Mouse (Mus musculus) liver, embryonic 11.5 days (tissue): ENCODE results near the gene Gm27021. TPM values are rescaled to one million over a fixed set of nuclear protein-coding genes. Genes with fewer than 3 reads are reported as not detected.
"Not testable (repeated sequence)": the region's sequence is repeated elsewhere in the genome, so short reads cannot be mapped to it uniquely, and the experiment has no call there.

Experiments used
- ATAC-seq: fragments of 200-750 bp; cut with Nextera tagmentation; replicated peaks from 2 replicates; pipeline ENCODE4 v1.8.0; 2017; ENCODE audit warnings: moderate number of reproducible peaks, mild to moderate bottlenecking, moderate TSS enrichment, moderate library complexity; ENCODE audit not compliant: low FRiP score
- DNase-seq: peaks from one replicate; pipeline ENCODE4 v3.0.0-alpha.2; 2017; ENCODE audit warnings: low spot score
- H3K27ac ChIP-seq: fragments of 300-500 bp; sonication (generic); 2 replicates; pipeline ENCODE4 v1.5.1; 2014; ENCODE audit warnings: mild to moderate bottlenecking, low read depth, low read length, control low read depth
- H3K27me3 ChIP-seq: fragments of 300-500 bp; sonication (generic); replicated peaks from 2 replicates; pipeline ENCODE4 v1.6.1; 2014; ENCODE audit warnings: low read length, mixed read lengths; ENCODE audit not compliant: control insufficient read depth, insufficient read depth
- H3K36me3 ChIP-seq: fragments of 300-500 bp; sonication (generic); 2 replicates; pipeline ENCODE4 v1.6.1; 2014; ENCODE audit warnings: mild to moderate bottlenecking, low read length, moderate library complexity, mixed read lengths; ENCODE audit not compliant: control insufficient read depth, insufficient read depth
- H3K4me1 ChIP-seq: fragments of 300-500 bp; sonication (generic); replicated peaks from 2 replicates; pipeline ENCODE4 v1.6.1; 2014; ENCODE audit warnings: low read length, mixed read lengths; ENCODE audit not compliant: control insufficient read depth, insufficient read depth
- H3K4me2 ChIP-seq: fragments of 300-500 bp; sonication (generic); 2 replicates; pipeline ENCODE4 v1.6.1; 2014; ENCODE audit warnings: mild to moderate bottlenecking, control low read depth, moderate library complexity
- H3K4me3 ChIP-seq: fragments of 300-500 bp; sonication (generic); 2 replicates; pipeline ENCODE4 v1.5.1; 2014; ENCODE audit warnings: low read depth, low read length, control low read depth
- H3K9ac ChIP-seq: fragments of 300-500 bp; sonication (generic); 2 replicates; pipeline ENCODE4 v1.6.1; 2014; ENCODE audit warnings: low read depth, low read length, control low read depth
- H3K9me3 ChIP-seq: fragments of 300-500 bp; sonication (generic); 2 replicates; pipeline ENCODE4 v1.6.1; 2016; ENCODE audit warnings: low read length, inconsistent platforms, mixed read lengths; ENCODE audit not compliant: control insufficient read depth
- WGBS: fragments of 180-500 bp; shearing (Covaris S2); extraction: QIAGEN DNeasy Blood & Tissue Kit; methylation state at CpG from one replicate; pipeline ENCODE4 v1.1.7; 2014; 5-methylcytosine and 5-hydroxymethylcytosine counted together
- polyA plus RNA-seq: library from polyadenylated mRNA; unstranded; fragments of >200 nt; fragmentation: Nextera tagmentation; extraction: Ambion mirVana; gene quantifications from 2 replicates; pipeline ENCODE4 v1.2.1, GENCODE M21; 2014

The Gm27021 gene
- polyA plus RNA-seq, 1 experiment from 2014 or later, result 0.69 TPM

DNA sequence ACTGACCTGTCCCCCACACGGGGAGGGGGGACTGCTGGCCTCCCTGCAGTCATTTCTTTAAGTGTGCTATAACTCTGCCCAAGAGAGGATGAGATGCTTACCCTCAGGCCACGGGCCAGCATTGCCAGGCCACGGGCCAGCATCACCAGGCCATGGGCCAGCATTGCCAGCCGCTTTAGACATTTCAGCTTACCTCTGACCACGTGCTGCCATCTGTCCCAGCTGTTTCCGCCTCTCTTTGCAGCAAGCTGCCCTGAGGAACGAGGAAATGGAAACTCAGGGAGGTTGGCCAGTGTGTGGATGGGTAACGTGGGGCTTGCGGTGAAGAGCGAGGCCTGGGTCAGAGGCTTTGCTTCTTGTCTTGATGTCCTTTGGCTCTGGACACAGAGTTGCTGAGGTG, 13.2 kb upstream of the Gm27021 start:
- DNase-seq (no peak), ATAC-seq (no peak)
- no peak overlapping the region for H3K4me2 ChIP-seq
- H3K4me3 ChIP-seq, result no peak overlapping the region
- 76% methylated on average over 10 of the region's 10 CpGs for WGBS
- H3K36me3 ChIP-seq, result no peaks in the 10 kb centered on the region
- H3K4me1 ChIP-seq, result peaks cover 14% of the 10 kb centered on the region
- H3K9ac ChIP-seq, result no peak overlapping the region
- no peaks in the 10 kb centered on the region for H3K27me3 ChIP-seq
- H3K27ac ChIP-seq, result no peak overlapping the region
- H3K9me3 ChIP-seq, result no peaks in the 10 kb centered on the region

DNA sequence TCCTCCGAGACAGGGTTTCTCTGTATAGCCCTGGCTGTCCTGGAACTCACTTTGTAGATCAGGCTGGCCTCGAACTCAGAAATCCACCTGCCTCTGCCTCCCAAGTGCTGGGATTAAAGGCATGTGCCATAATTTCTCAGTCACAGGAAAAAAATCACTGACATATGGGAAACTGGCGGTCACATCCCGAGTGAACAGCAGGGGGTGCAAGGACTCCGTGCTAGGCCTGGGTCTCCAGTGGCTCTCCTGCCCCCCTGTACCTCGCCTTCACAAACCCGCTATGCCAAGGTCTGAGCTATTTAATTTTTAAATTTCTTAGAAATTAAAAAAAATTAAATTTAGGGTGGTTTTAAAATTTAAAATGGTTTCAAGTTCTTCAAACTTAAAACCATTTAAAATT, 12.5 kb upstream of the Gm27021 start:
- not testable (repeated sequence) for ATAC-seq, H3K9ac ChIP-seq, H3K27me3 ChIP-seq, DNase-seq, H3K27ac ChIP-seq, H3K4me3 ChIP-seq, H3K36me3 ChIP-seq, H3K4me2 ChIP-seq, H3K9me3 ChIP-seq
- H3K4me1 ChIP-seq, result peaks cover 14% of the 10 kb centered on the region
- WGBS, result 51% methylated on average over 7 of the region's 7 CpGs

DNA sequence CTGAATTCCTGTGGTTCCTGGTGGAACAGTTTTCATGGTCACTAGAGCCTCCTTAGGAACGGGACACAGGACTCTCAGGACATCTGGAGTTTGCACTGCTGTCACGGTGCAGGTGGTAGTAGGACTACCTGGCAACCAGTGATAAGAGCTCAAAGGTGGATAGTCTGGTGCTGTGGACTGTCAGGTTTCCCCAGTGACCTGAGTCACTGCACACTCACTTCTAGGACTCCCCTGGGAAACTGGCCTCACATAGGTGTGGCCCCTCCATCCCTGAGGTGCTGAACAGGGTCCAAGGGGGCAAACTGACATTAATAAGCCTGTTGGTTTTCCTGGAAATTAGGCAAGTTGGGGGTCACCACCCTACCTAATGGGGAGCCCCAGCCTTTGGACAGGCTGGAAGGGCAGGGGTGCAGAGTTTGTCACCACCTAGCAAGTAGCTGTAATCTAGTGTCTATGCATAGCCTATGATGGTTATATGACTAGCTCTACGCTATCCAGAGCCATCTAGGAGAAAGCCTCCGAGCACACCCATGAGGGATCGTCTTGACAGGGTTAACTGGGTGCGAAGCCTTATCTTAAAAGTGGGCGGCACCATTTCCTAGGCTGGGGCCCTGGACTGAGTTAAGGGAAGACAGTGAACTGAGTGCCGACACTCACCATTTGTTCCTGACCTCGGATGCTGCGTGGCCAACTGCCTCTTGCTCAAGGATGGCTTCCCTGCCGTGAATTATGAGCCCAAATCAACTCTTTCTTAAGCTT, 11.9 kb upstream of the Gm27021 start:
- Histone ChIP-seq H3K36me3 (no peaks in the 10 kb centered on the region), H3K4me1 (peaks cover 14% of the 10 kb centered on the region), H3K4me3 (no peak overlapping the region), H3K9me3 (no peaks in the 10 kb centered on the region), H3K27me3 (no peaks in the 10 kb centered on the region), H3K4me2 (no peak overlapping the region), H3K9ac (no peak overlapping the region), H3K27ac (no peak overlapping the region)
- DNase-seq (no peak), ATAC-seq (peak; percentile 69)
- WGBS, result 23% methylated on average over 11 of the region's 11 CpGs

DNA sequence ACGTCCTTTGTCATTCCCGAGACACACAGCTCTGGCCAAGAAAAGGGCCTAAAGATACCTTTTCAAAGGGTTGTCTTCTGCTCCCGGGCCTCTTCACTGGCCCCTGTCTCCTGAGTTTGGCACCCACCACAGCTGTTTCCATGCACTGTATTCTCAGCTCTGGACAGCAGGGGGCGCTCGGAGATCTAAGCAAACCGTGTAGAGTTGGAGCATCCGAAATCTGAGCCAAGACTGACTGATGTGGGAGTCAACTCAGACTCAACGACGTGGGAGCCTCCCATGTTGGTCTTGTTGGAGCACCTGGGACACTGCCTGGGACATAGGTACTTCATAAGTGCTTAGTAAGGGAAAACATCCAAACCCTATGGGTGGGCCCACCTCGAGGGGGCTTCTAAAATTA, 10.6 kb upstream of the Gm27021 start:
- no peak overlapping the region for H3K27ac ChIP-seq
- H3K9ac ChIP-seq, result no peak overlapping the region
- no peaks in the 10 kb centered on the region for H3K9me3 ChIP-seq
- H3K4me1 ChIP-seq, result peaks cover 8% of the 10 kb centered on the region
- H3K27me3 ChIP-seq, result no peaks in the 10 kb centered on the region
- peaks cover 4% of the 10 kb centered on the region for H3K36me3 ChIP-seq
- ATAC-seq (0 out of 2 replicates have a peak, but pooled peaks have one; percentile 13), DNase-seq (peak; percentile 79)
- 14% methylated on average over 10 of the region's 10 CpGs for WGBS
- no peak overlapping the region for H3K4me2 ChIP-seq
- H3K4me3 ChIP-seq, result no peak overlapping the region

DNA sequence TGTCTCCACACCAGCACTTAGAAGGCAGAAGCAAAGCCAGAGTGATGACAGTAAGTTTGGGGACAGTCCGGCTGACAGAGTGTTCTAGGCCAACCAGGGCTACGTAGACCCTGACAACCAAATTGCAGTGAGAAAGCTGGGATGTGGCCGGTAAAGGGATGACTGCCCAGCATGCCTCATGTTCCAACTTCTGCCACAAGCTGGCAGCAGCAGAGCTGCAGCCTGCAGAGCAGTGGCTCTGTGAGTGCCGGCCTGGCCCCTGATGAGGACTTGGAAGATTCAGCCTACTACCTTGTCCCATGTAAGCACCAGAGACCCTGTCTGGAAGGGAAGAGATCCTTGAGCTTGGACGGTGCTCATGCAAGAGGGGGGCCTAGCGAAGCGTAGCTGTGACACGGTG, 7.8 kb upstream of the Gm27021 start:
- Histone ChIP-seq H3K9me3 (no peaks in the 10 kb centered on the region), H3K4me1 (peaks cover 11% of the 10 kb centered on the region), H3K9ac (no peak overlapping the region), H3K4me2 (no peak overlapping the region), H3K27ac (no peak overlapping the region), H3K27me3 (no peaks in the 10 kb centered on the region), H3K36me3 (peaks cover 26% of the 10 kb centered on the region), H3K4me3 (no peak overlapping the region)
- 78% methylated on average over 8 of the region's 8 CpGs for WGBS
- ATAC-seq (no peak), DNase-seq (no peak)

DNA sequence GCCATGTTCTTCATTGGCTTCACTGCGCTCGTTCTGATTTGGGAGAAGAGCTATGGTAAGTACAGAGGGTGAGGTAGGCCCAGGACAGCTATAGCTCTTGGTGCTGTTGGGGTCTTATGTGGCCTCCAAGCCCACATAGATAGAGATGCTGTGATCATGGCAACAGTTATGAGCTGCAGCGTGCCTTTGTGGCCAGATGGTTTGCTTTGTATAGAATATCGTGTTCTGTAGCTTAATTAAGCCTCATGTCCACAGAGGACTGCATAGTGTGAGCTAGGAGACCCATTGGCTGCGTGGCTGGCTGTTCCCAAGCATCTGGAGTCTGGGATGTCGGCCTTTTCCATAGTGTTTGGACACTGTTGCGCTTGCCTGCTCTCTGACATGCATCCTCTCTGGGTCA, 5.4 kb upstream of the Gm27021 start:
- peaks cover 10% of the 10 kb centered on the region for H3K4me1 ChIP-seq
- no peaks in the 10 kb centered on the region for H3K9me3 ChIP-seq
- no peak overlapping the region for H3K9ac ChIP-seq
- peaks cover 34% of the 10 kb centered on the region for H3K36me3 ChIP-seq
- DNase-seq (no peak), ATAC-seq (no peak)
- no peak overlapping the region for H3K4me3 ChIP-seq
- H3K4me2 ChIP-seq, result no peak overlapping the region
- H3K27me3 ChIP-seq, result no peaks in the 10 kb centered on the region
- no peak overlapping the region for H3K27ac ChIP-seq
- WGBS, result 94% methylated on average over 7 of the region's 7 CpGs

DNA sequence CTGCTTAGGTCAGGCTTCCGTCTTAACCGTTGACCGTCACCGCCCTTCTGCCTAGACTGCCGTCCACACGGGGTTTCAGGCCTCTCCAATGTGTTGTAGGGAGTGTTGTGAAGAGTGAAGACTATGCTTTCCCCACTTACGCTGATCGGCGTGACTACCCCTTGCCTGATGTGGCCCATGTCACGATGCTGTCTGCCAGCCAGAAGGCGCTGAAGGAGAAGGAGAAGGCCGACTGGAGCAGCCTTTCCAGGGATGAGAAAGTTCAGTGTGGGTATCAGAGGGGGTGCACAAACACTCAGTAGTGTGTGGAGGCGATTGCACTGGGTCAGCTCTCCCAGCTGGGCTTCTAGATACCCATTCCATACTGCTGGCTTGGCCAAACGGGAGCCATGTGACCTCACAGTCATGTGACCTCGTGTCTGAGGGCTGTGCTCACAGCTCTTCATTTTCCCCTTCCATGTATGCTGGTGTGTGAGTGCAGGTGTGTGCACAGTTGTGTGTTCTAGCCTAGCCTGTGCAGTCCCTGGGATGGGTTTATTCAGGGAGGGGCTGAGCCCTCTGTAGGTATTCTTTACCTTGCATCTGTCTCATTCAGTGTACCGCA, 4.8 kb upstream of the Gm27021 start:
- 89% methylated on average over 16 of the region's 16 CpGs for WGBS
- H3K4me3 ChIP-seq, result no peak overlapping the region
- no peaks in the 10 kb centered on the region for H3K9me3 ChIP-seq
- peaks cover 34% of the 10 kb centered on the region for H3K36me3 ChIP-seq
- no peak overlapping the region for H3K9ac ChIP-seq
- no peaks in the 10 kb centered on the region for H3K27me3 ChIP-seq
- no peak overlapping the region for H3K4me2 ChIP-seq
- no peak for ATAC-seq
- no peak overlapping the region for H3K27ac ChIP-seq
- DNase-seq, result no peak
- H3K4me1 ChIP-seq, result peaks cover 10% of the 10 kb centered on the region

DNA sequence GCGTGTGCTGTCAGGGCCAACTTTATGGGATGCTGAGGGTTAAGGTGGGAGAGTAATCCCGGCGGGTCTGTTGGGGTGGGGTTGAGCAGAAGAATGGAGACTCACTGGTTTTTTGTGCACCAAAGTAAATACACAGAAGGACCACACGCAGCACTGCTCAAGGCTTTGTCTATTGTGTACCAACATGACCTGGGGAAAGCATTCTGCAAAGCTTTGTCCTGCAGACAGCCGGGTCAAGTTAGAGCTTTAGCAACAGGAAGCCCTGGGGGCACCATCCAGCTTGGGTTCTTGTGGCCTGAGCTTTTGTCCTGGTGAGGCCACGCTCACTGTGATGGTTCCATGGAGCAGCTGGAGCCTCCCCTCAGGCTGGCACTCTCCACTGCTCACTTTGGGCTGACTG, 3.9 kb upstream of the Gm27021 start:
- Histone ChIP-seq H3K4me1 (peaks cover 13% of the 10 kb centered on the region), H3K4me3 (no peak overlapping the region), H3K27ac (no peak overlapping the region), H3K36me3 (peaks cover 34% of the 10 kb centered on the region), H3K4me2 (no peak overlapping the region), H3K9ac (no peak overlapping the region), H3K9me3 (no peaks in the 10 kb centered on the region), H3K27me3 (no peaks in the 10 kb centered on the region)
- DNase-seq (no peak), ATAC-seq (no peak)
- 82% methylated on average over 6 of the region's 6 CpGs for WGBS

DNA sequence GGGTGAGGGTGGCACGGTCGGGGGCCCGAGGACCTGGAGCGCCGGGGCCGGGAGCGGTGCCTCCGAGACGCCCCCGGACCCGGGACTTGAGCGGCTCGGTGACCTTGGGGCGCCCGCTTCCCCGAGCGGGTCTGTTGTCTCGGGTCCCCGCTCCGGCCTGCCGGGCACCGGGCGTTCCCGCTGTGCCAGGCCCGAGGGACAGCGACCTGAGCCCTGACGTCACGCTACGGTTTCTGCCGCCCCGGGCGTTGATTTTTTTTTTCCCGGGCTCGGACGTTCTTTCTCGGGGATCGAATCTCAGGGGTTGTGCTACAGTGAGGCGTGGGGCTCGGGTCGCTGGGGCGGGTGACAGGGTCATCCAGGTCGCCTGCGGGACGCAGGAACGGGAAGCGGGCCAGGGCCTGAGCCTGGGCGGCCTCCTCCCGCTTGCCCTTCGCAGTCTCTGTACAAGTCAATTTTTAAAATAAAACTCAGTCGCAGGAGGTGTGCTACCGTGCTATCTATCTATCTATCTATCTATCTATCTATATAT, 561 bp upstream of the Gm27021 start, which contains the start of gene Emc8:
Emc8 (minus strand) TSS at position 200 of the 532 bp plus-strand sequence.
- no peaks in the 10 kb centered on the region for H3K9me3 ChIP-seq
- H3K36me3 ChIP-seq, result peaks cover 30% of the 10 kb centered on the region
- H3K4me1 ChIP-seq, result peaks cover 40% of the 10 kb centered on the region
- peak within 1 kb of the TSS; percentile 81 for H3K4me2 ChIP-seq
- no peaks in the 10 kb centered on the region for H3K27me3 ChIP-seq
- H3K27ac ChIP-seq, result peak within 1 kb of the TSS; percentile 72
- H3K9ac ChIP-seq, result peak within 1 kb of the TSS; percentile 90
- DNase-seq (no peak), ATAC-seq (peak; percentile 55)
- H3K4me3 ChIP-seq, result peak within 1 kb of the TSS; percentile 75
- WGBS, result under 1% methylated on average over 51 of the region's 51 CpGs
